Mouse (Mus musculus): ENCODE results near the gene Gtf2a1l.

The Gtf2a1l gene

DNA sequence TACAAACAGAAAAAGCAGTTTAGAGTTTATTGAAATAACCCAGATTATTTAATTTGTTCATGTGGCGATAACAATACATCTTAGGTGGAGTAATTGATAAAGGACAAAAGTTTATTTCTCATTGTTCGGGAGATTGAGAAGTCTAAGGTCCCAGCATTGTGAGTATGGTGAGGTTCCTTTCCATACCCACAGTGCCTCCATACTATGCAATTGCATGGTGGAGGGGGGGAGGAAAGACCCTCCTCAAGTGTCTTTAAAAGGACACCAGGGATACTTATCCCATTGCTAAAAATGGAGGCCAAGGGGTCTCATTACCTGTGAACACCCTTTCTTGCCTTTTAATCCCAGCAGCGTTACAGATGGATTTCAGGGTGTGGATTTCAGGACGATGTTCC is 15.1 kb upstream of the Gtf2a1l start:
- DNase-seq (ENCODE audit: low spot score in 2 of 2): no peak

DNA sequence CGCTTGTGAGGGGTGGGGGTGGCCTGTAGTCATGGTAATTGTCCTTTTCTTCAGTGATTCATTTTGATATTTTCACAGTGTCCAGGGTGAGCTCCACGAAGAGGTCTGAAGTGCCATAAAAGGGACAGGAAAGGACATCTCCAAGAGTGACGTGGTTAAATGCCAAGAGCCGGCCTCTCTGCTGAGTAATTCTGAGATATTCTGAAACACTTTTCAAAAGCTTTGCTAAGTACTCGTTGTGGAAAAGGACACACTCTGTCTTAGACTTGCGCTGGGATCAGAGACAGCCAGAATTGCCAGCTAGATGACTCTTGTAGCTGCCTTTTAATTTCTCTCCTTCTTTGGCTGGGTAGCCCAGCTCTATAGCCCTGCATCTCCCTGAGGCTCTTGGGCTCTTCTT is 9.9 kb upstream of the Gtf2a1l start:
- DNase-seq (ENCODE audit: low spot score in 2 of 2): no peak

DNA sequence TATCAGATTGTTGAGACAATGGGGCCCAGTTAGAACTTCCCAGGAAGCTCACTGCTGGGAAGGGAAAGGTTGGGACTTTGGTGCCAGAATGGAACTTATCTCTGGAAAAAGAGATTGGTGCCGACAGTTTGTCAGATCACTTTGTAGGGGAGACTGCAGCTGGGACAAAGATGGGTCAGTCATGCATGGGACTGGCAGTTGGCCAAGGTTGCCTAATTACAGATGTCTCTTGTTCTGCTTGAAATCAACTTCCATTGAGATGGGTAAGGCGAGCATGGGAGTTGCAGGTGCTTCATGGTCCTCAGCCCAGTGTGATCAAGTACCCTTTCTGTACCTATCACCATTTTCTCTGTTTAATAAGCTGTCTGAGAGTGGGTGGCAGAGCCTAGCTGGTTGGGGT is 2.4 kb upstream of the Gtf2a1l start:
- DNase-seq (ENCODE audit: low spot score in 2 of 2): peak in 1 of 2 experiments; percentile 13

DNA sequence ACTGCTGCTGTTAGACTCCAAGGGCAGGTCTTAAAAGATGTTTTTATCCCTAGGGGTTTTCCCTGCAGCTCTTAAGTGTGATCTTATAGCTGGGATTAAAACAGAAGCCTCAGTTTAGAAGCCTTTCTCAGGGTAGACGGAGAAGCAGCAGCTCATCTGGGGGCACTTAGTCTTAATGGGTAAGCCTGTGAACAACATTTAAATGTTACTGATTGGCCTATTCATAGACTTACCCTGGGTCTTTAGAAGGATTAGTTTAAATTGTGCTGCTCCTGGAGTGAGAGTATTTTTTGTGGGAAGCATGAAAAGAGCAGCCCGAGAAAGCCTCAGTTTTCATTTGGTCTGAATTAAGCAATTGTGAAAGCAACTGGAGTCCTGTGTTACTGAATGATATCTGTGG is 1.5 kb downstream of the Gtf2a1l start:
- DNase-seq (ENCODE audit: low spot score in 2 of 2): no peak

DNA sequence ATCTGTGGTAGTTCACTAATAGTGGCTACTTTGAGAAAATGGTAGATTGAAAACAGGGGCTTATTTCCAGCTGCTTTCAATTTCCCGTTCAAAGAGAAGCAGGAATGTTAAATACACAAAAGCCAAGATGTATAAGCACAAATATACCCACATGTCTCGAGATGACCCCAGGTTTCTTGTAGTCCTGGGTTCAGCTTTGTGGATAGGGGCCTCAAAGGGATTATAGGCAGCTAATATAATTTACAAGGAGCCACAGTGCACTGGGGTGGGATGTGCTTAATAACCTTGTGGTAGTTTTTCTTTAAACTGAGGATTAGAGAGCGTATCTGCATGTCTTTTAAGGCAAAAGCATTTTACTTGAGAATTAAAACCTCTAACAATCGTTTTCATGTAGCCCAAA is 2.3 kb downstream of the Gtf2a1l start:
- no peak for DNase-seq (ENCODE audit: low spot score in 2 of 2)

DNA sequence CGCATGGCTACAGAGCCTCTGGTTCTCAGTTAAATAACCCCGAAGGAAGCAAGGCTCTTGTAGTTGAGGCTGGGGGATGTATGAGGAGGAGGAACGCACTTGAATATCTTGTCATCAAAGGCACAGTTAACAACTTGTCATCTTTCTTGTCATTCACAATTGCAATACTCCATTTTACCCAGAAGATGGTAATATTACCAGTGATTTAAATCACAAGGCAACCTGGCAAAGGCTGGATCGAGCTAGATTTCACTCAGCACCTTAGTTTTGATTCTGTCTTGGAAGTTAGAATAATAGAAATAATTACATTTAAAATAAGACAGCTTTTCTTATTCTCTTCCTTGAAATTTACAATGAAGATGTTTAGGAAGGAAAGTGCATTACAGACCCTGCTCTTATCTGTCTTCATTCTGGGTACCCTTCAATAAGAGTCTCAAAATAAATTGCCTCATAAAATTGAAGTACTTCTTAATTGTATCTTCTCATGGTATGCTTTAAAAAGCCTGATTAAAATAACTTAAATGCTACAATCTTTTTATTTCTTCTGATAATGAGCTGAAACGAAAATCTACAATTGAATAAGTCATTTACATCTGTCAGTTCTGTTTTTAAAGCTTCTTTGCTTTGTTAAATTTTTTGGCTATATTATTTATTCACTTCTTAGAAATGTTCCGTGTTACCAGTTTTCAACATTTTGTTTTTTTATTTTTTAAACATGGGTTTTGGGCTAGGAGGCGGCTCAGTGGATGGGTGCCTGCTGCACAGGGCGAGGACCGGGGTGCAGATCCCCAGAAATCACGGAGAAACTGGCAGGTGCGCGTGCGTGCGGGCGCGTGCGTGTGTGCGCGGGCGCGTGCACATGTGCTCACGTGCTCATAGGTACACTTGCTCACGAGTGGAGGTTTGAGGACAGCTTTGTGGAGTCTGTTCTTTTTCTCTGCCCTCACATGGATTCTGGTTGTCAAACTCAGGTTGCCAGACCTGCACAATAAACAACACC is 7.2 kb downstream of the Gtf2a1l start:
- DNase-seq (ENCODE audit: low spot score in 2 of 2): no peak

DNA sequence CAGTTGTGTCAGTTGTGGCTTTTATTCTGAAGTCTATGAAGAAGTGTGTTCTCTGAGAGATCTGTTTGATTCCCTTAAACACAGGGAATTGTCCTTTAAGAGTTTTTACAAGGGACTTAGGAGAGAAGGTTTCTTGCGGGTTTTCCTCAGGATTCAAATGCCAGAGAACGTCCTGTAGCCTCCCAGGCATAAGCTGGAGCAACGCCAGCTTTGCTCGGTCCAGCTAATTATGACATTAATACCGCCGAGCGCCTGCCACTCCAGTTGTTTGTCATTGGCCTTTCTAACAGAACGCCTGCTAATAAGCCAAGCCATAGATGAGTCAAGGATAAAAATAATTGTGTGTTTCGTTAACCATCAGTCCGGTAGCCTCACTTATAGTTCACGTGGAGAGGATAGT is 19.8 kb downstream of the Gtf2a1l start:
- no peak for DNase-seq (ENCODE audit: low spot score in 2 of 2)

DNA sequence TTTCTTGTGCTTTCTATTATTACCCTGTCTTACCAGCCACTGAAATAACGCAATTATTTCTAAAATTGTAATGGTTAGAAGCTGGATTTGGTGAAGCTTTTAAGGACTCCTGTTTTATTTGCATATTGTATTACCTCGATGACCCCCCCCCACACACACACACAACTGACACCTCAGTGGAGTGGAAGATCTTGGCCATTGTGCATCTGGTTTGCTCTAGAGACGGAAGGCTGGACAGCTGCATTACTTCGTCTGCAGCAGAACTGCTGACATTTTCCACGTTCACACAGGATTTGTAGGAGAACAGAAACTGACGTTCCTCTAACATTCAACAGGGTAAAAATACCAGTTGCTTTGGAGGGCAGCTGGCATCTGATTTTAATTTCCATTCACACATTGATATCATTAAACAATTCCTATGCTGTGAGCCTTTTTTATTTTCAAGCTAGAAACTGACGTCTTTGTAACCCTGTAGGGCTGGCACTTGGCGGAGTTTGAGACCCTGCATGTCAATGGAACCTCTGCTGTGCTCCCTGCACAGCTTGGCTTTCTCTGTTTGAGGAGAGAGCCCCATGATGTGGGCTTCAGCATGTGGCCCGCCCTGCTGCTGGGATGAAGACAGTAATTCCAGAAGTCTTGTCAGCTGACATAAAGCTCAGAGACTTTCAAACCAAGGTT is 28.3 kb downstream of the Gtf2a1l start:
- no peak for DNase-seq (ENCODE audit: low spot score in 2 of 2)

DNA sequence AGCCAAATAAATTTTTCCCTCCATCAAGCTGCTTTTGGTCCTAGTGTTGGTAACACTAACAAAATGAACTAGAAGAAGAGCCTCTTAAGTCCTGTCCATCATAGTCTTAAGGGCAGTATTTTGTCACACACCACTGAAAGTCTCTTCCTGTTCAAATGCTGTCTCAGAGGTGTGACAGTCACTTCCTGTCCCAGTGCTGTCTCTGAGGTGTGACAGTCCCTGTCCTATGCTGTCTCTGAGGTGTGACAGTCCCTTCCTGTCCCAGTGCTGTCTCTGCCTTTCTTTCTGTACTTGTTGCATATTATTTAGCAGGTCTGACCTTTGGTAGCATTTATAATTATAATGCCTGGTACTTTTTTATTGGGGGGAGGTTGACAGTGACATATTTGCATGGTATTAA is 32.4 kb downstream of the Gtf2a1l start:
- DNase-seq (ENCODE audit: low spot score in 2 of 2): no peak

DNA sequence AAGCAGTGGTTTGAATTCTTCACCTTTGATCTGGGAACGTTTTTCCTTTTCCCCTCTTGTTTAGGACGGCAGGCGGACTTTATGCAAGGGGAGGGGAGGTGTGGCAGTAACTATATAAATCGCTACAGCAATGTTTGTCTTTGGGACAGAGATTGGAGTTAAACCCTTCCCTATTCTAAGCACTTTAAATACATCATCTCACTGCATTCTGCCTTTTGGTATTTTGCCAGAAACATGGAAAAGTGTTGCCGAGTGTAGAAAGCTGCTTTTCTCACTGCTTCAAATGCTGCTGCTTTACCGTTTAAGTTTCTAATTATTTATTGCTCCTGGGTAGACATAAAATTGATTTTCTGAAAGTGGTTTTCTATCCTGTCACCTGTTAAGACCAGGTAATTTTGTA is 33.9 kb downstream of the Gtf2a1l start:
- DNase-seq (ENCODE audit: low spot score in 2 of 2): no peak

DNA sequence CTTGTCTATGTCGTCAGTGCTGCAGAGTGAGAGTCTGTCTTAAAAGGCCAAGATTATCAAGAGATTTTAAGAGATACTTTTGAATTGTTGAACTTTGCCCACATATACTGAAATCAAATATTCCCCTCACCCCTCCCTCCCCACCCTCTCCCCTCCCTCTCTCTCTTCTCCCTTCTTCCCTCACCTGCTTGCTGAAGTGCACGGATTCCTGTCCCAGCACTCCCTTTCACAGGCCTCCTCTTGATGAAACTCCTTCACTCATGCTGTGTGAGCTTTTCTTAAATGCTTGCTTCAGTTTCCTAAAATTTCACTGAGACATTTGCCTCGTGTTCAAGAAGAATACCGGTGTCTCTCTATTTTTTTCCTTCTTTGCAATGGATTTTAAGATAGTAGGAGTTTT is 34.7 kb downstream of the Gtf2a1l start:
- DNase-seq (ENCODE audit: low spot score in 2 of 2): no peak

DNA sequence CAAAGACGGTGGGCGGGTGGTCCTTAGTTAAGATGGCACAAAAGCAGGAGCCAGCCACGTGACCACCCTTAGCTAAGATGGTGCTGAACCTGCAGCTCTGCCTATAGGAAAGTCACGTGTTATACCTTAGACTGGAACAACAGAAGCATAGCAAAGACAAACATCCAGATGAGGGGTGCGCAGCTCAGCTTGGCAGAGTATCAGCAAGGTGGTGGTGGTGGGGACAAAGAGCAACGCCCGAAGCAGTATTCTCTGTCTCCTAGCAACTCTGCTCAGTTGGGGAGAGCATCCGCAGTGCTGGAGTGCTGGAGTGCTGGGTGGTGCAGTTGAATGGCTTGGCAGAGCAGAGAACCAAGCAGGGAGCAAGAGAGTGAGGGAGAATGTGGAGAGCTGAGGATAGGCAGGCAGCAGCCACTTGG is 37.8 kb downstream of the Gtf2a1l start:
- DNase-seq (ENCODE audit: low spot score in 2 of 2): no peak

DNA sequence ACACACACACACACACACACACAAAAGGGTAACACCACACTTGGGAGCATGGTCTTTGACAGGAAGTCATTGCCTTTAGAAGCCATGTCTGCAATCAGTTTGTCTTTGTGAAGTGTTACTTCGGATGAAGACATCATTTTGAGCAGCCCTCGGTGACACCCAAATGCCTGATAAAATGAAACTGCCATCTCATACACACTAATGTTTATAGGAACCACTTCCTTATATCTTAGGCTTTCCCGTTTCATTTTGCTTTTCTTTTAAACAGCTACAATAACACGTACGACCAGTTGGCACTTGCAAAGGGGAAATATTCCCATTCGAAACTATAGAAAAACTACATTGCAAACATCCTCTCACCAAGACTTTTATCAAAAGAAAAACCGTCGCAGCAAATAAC is 81.2 kb downstream of the Gtf2a1l start:
- DNase-seq (ENCODE audit: low spot score in 2 of 2): no peak

DNA sequence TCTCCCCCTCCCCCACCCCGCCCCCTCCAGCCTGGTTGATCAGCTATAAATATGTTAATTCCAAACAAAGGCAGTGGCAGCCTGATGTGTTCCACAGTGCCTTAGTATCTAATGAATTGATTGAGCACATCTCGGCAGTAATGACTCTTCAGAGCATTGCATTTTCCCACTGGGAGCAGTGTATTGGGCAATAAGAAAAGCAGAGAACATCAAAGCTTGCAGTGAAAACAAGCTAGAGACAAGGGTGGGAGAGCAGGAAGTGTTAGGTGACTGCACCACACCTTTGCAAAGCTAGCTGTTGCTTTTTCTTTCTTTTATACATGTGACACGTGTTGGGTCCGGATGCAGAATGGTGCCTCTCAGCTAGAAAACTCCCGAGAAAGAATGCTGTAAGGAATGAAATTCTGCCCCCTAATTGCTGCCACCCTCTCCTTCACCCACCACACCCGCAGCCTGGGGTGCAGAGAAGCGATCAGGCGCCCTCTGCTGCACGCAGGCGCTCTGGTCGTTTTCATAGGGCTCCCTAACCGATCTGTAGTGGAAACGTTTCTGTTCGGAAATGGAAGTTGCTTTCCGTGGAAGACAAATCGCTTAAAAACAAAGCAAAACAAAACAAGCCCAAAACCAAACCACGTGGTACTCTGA is 84.5 kb downstream of the Gtf2a1l start:
- peak in 1 of 2 experiments; percentile 36 for DNase-seq (ENCODE audit: low spot score in 2 of 2)

DNA sequence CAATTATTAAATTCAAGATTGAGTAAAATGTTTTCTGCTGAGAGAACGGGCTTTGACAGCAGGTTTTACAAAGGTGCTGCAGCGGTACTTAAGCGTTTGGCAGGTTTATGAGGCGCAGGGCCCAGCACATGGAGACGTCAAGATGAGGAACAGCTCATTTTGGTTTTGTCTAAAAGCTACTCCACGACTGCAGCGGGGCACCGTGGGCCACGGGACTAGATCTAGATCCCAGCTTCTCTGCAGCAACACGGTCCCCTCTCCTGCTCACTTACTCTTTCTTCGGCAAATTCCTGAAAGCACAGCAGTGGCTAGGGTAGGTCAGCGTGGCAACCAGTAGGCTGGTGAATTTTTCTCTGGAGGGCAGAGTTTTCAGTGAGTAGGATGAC is 85.0 kb downstream of the Gtf2a1l start:
- no peak for DNase-seq (ENCODE audit: low spot score in 2 of 2)

DNA sequence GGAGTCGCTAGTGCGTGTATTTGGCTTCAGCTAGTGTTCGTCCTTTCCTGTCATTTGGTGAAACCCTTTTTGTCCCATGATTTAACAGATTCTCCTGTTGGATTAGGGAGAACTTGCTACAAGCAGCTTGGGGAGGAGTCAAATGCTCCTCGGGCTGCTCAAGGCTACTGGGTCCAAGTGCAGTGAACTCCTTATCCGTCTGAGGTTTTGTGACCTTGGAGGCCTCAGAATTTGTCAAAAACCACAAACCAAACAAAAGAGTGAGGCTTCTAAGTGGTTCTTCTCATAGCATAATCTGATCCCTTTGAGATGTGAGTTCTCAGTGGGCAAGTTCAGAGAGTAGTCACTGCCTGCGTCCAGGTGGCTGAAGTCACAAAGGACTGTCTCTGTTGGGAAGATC is 87.3 kb downstream of the Gtf2a1l start:
- DNase-seq (ENCODE audit: low spot score in 2 of 2): no peak

DNA sequence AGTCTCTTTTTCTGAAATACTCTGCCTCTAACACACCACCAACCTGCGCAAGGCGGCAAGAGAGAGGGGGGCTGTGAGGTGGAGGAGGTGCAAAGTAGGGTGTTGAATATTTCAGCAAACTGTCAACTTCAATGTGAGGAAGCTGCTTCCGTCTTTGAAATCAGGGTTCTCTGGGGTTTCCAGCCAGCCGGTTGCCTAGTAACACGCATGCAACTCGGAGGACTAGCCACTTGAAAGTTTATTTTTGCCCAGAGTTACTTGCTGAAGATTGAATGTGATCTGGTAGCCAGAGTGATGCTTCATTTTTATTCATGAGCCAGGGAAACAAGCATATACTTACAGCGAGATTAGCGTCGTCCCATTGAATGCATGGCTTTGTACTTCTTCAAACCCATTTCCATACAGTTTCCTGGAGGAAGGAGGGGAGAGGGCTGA is 89.6 kb downstream of the Gtf2a1l start:
- DNase-seq (ENCODE audit: low spot score in 2 of 2): no peak

DNA sequence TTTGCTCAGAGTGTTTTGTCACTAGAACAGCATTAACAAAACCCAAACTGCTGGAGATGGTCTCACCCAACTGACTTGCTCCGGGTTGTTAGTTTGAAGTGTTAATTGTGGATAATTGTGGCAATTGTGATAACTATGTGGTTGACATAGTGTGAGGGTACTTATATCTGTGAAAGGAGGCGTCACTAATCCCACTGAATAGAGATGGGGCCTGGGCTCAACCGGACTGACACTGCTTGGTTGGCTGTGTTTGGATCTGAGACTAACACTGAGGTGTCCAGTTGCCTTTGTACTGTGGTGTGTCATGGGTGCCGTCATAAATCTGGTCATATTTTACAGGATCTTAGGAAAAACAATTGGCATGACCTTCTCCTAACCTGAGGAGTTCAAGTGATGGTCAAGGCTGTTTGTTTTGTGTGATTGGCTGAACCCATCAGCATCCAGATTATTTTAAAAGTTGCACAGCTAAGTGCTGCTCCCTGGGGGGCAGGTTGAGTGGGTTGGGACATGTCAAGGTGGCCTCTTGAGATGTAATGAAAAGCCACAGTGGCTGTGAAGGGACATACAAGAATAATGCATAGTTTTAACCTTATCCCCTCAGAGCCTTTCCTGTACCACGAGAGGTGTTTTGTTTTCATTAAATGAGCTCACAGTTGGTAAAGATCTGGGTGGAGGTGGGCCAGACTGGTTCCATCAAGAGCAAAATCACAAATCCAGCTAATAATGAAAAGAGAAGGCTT is 95.1 kb downstream of the Gtf2a1l start:
- DNase-seq (ENCODE audit: low spot score in 2 of 2): no peak

DNA sequence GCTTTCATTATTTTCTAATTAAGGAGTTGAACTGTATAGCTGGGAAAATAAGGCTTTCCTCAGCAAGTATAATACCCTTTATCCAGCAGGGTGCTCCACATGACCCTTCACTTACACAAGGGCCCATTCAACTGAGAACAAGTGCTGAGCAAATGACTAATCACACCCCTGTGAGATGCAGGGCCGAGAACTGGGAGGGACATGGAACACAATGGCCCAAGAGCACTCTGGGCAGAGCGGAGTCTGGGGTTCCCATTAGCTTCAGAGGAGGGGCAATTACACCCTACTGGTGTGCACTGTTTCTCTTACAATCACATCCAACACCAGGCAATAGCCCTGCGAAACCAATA is 95.7 kb downstream of the Gtf2a1l start:
- no peak for DNase-seq (ENCODE audit: low spot score in 2 of 2)
